Comparison of ENCODE assay signal across 12 mouse cellular contexts in the genomic region with DNA sequence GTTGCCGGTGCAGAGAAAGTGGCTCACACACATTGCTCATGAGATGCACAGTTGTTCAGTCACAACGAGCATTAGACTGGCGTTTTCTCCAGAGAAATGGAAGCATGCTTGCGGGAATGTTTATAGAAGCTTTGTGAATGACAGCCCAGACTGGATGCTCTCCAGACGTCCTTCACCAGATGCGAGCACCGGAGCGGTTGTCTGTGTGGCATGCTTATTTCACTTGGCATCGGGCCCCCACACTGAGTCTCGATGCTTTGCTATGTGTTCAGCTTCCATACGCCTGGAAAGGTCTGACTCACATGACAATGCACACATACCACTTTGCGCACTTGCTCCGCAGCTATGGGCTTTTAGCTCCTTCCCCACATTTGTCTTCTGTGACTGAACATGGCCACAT. TPM values are rescaled to one million over a fixed set of nuclear protein-coding genes. Genes with fewer than 3 reads are reported as not detected.
DNase-seq lines count a peak whose midpoint lies in the region; ATAC-seq and TF ChIP-seq lines count a peak whose summit lies in the region.
"Had no signal": no experiment of that assay in that cellular context is flagged by ENCODE, and none has a peak within 500 bp of the region (broad histone marks: within the 10 kb centered on the region; RNA-seq: fewer than 3 reads in every experiment).

No protein-coding gene starts in this region.

- no peaks in the 10 kb centered on the region for H3K4me1 ChIP-seq in hindbrain, postnatal 0 days (ENCODE audit: insufficient read depth, low read length)
- H3K4me1 ChIP-seq in hindbrain, embryonic 12.5 days = no peaks in the 10 kb centered on the region
- H3K4me1 ChIP-seq: liver, embryonic 13.5 days had no signal

- intact Hi-C loops in gastrocnemius, postnatal 14 days (cut with DNase I; ENCODE audit: low total_unique reads) = no loop called here

- no peaks in the 10 kb centered on the region for H3K36me3 ChIP-seq in hindbrain, postnatal 0 days (ENCODE audit: insufficient read depth, low read length)
- no peaks in the 10 kb centered on the region for H3K36me3 ChIP-seq in hindbrain, embryonic 12.5 days
- H3K36me3 ChIP-seq: embryonic facial prominence, embryonic 13.5 days; liver, embryonic 13.5 days had no signal

- peak; percentile 11 for DNase-seq in adrenal gland, postnatal 14 days
- no peak for DNase-seq in adrenal gland, postnatal 4 days (ENCODE audit: low spot score in 2 of 2)
- peak; percentile 13 for DNase-seq in hindbrain, postnatal 0 days (ENCODE audit: low spot score)
- peak; percentile 23 to 28 for DNase-seq in frontal cortex, postnatal 36 days (ENCODE audit: low spot score in 2 of 2)
- DNase-seq in right cerebral cortex, postnatal 10 days (ENCODE audit: low spot score in 2 of 2) = peak; percentile 58 to 70
- no peak for DNase-seq in gastrocnemius, postnatal 14 days
- no peak for DNase-seq in T-cell, adult 2 months (ENCODE audit: low spot score)
- DNase-seq: kidney, postnatal 25 days; liver, embryonic 13.5 days had no signal

- no peak overlapping the region for H3K9ac ChIP-seq in hindbrain, postnatal 0 days (replicated peaks; ENCODE audit: low read length)
- no peak overlapping the region for H3K9ac ChIP-seq in hindbrain, embryonic 12.5 days
- H3K9ac ChIP-seq: embryonic facial prominence, embryonic 13.5 days; liver, embryonic 13.5 days had no signal

- WGBS in hindbrain, postnatal 0 days = 42% methylated on average over 13 of the region's 13 CpGs
- WGBS in hindbrain, embryonic 12.5 days = 75% methylated on average over 13 of the region's 13 CpGs

- H3K4me3 ChIP-seq in hindbrain, postnatal 0 days (ENCODE audit: low read length) = no peak overlapping the region
- no peak overlapping the region for H3K4me3 ChIP-seq in hindbrain, embryonic 12.5 days
- H3K4me3 ChIP-seq: embryonic facial prominence, embryonic 13.5 days; liver, embryonic 13.5 days had no signal

- no peak overlapping the region for H3K4me2 ChIP-seq in hindbrain, postnatal 0 days (ENCODE audit: low read depth, low read length)
- no peak overlapping the region for H3K4me2 ChIP-seq in hindbrain, embryonic 12.5 days (replicated peaks)
- H3K4me2 ChIP-seq: embryonic facial prominence, embryonic 13.5 days; liver, embryonic 13.5 days had no signal

- H3K9me3 ChIP-seq in hindbrain, postnatal 0 days (ENCODE audit: low read length) = no peaks in the 10 kb centered on the region
- H3K9me3 ChIP-seq in hindbrain, embryonic 12.5 days (replicated peaks) = no peaks in the 10 kb centered on the region
- H3K9me3 ChIP-seq: embryonic facial prominence, embryonic 13.5 days; liver, embryonic 13.5 days had no signal

- no peaks in the 10 kb centered on the region for H3K27me3 ChIP-seq in hindbrain, postnatal 0 days (ENCODE audit: insufficient read depth, low read length)
- no peaks in the 10 kb centered on the region for H3K27me3 ChIP-seq in hindbrain, embryonic 12.5 days
- H3K27me3 ChIP-seq: embryonic facial prominence, embryonic 13.5 days; liver, embryonic 13.5 days had no signal

- no peak overlapping the region for H3K27ac ChIP-seq in hindbrain, postnatal 0 days
- H3K27ac ChIP-seq in hindbrain, embryonic 12.5 days = no peak overlapping the region
- H3K27ac ChIP-seq: embryonic facial prominence, embryonic 13.5 days; liver, embryonic 13.5 days had no signal

- no peak for TF ChIP-seq CTCF in hindbrain, postnatal 0 days (IDR thresholded peaks at IDR 0.05; ENCODE audit: low read depth)

- ATAC-seq in hindbrain, postnatal 0 days = no peak
- ATAC-seq in hindbrain, embryonic 12.5 days (ENCODE audit: low FRiP score) = no peak

RNA-seq across cellular contexts. Expression of a gene that starts 56.8 kb away (rescaled TPM):
- total RNA-seq in adrenal gland, postnatal 14 days (2021) = 15.6 and 22.8 TPM in 2 replicates
- 10 to 100 TPM; 29.5 to 42.3 TPM for total RNA-seq in adrenal gland, postnatal 4 days (2021)
- 9.1 and 10.7 TPM in 2 replicates for total RNA-seq in hindbrain, postnatal 0 days (2014; rRNA removed)
- 8.8 and 9.0 TPM in 2 replicates for polyA plus RNA-seq in hindbrain, postnatal 0 days (2015; fragmentation: Nextera tagmentation; extraction: Ambion mirVana)
- 8.7 and 10.0 TPM in 2 replicates for polyA plus RNA-seq in hindbrain, embryonic 12.5 days (2016; fragmentation: Nextera tagmentation; extraction: Ambion mirVana)
- total RNA-seq in gastrocnemius, postnatal 14 days (2021) = 1 to 10 TPM; 3.4 to 5.5 TPM
- total RNA-seq: megakaryocyte-erythroid progenitor cell, adult 5-6 weeks had no signal

Comparison
In these comparisons a context has a peak if more than half of its experiments do, and no peak if none do; other contexts are left out.
1. DNase-seq: peak in adrenal gland, postnatal 14 days (single experiment), hindbrain, postnatal 0 days (single experiment), frontal cortex, postnatal 36 days (2 of 2) and right cerebral cortex, postnatal 10 days (2 of 2); none in adrenal gland, postnatal 4 days (0 of 2), gastrocnemius, postnatal 14 days (single experiment) and T-cell, adult 2 months (single experiment).